Mouse (Mus musculus) gastrocnemius, postnatal 36 days (tissue): Measurements from ENCODE around the gene Cenpq. TPM values are rescaled to one million over a fixed set of nuclear protein-coding genes. Genes with fewer than 3 reads are reported as not detected.

Experiments used
- DNase-seq, 2 experiments: peaks; one replicate each; pipeline ENCODE4 v3.0.0; 2022
- intact Hi-C: fragments of 180-260 bp; cut with DNase I; formaldehyde crosslinking; loops from one replicate; pipeline ENCODE4 v1.15.1; 2025
- long read RNA-seq, 2 experiments: library from polyadenylated mRNA; stranded (forward); transcript quantifications; one replicate each; pipeline ENCODE4 v2.0.0; 2021
- total RNA-seq, 2 experiments: library from RNA; stranded (reverse); gene quantifications; 2 replicates each; pipeline ENCODE4 v1.2.3; 2021

Gene Cenpq
- total RNA-seq = 1 to 10 TPM; 2.7 to 4.1 TPM
- long read RNA-seq, experiment 1, transcript Cenpq-201 (9 exons, 1,942 nt) = major isoform, 10 of 11 reads
- long read RNA-seq, experiment 1, partial matches to known transcripts = 0 of 11 reads
- long read RNA-seq, experiment 1, other reads (novel, unspliced or antisense) = 1 of 11 reads
- long read RNA-seq, experiment 2, transcript Cenpq-201 (9 exons, 1,942 nt) = major isoform, 6 of 7 reads
- long read RNA-seq, experiment 2, partial matches to known transcripts = 0 of 7 reads
- long read RNA-seq, experiment 2, other reads (novel, unspliced or antisense) = 1 of 7 reads

DNA sequence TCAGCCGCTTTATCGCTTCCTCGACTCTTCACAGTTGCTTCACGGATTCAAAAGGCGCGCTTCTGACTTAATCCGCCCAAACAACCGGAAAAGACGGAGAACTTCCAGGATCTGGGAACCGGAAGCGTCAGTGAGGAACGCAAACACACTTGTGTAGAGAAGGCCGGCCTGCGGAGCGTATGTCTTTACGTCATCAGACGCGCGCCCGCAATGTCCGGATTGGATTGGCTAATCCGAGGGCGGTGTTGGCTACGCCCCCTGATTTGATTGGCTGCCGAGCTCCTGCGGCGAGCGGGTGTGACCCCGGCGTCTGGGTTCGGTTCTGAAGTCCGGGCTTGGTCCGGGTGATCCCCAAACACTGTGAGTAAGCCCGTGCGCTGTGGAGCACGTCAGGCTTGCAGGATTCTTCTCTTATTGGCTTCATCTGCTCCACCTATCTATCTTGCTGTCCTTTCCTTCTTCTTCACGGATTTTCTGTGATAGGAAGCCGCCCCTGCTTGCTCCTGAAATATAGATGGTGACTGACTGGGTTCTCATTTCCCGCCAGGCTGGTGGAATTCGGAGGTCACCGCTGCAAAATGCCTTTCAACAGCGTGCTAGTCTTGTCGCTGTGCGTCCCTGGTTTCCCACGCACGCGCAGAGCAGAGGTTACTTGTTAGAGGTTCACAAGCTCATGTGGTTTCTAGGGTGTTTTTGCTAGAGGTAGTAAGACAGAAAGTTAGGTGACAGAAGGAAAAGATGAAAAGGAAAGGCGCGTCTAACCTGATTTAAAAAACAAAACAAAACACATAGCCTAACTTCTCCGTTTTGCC is at the start of gene Cenpq, which contains the start of gene Mut:
TSS of gene Cenpq (minus strand) at position 628 of the 812 bp plus-strand sequence.
TSS of gene Mut (plus strand) at position 266 of the 812 bp plus-strand sequence.
- intact Hi-C loops = no loop called here
- DNase-seq = peak; percentile 96 to 97

GRCm38 (mm10) chr17:40977914-40978313 is 43.1 kb upstream of the Cenpq start:
- DNase-seq = no peak
- intact Hi-C loops = loop anchor here (10.0 kb wide), 1 partner anchor 1627 kb away; no protein-coding TSS in a partner anchor

- DNase-seq = no peak
- intact Hi-C loops = no loop called here
Observed at GRCm38 (mm10) chr17:40948518-40948917, 13.7 kb upstream of the Cenpq start.

GRCm38 (mm10) chr17:40933985-40934384 is 862 bp downstream of the Cenpq start:
- intact Hi-C loops = no loop called here
- DNase-seq = no peak

DNA sequence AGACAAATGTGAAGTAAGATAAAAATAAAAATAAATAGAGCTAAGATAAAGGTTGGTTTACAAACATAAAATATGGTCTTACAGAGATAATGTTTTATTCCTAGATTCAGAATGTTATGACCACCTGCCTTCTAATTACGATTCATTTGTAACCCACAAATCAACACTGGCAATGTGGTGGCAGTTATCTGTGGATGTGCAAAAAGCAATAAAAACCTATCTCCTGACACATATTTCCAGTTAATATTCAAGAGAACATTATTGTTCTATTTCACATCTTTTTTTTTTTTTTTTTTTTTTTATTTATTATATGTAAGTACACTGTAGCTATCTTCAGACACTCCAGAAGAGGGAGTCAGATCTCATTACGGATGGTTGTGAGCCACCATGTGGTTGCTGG is 19.3 kb downstream of the Cenpq start:
- intact Hi-C loops = no loop called here
- DNase-seq = no peak

DNA sequence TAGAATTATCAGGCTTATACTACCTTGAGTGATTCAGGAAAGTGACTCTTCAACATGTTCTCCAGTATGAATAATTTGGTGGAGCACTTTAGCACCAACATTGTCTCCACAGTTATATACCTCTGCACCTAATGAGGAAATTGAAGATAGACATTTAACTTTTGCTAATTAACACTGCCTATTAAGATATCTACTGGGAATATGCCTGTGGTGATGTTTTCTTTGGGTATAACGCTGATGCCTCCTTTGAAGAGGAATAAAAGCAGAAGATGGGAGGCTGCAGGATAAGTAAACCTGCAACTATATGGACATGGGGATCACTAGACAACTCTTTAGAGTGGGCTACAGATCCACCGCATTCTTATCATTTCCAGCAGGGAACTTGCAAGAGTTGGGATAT is 20.6 kb downstream of the Cenpq start, which contains the start of gene Glyatl3:
TSS of gene Glyatl3 (minus strand) at position 101 of the 400 bp plus-strand sequence.
- intact Hi-C loops = no loop called here

DNA sequence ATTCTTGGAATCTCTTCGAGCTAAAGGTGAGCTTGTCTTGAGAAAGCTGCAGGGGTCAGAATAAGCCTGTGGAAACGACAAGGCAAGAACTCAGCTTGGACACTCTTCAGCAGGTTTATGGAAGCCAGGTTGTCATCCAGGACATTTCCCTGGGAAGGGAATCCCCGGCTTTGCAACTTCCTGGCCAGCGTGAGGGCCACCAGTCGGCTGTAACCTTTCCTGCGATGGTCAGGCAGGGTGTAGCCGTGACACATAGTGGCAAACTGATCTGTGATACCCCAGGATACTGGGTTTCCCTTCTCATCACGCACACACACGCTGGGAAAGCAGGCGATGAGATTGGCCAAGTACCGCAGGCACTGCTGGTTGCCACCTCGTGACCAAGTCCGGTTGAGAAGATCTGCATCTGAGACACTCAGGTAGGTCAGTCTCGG is 30.1 kb downstream of the Cenpq start:
- no peak for DNase-seq

More for the DNA sequence above, 20.6 kb downstream of the Cenpq start, which contains the start of gene Glyatl3:
- no peak for DNase-seq

GRCm38 (mm10) chr17:40904056-40904597 is 30.7 kb downstream of the Cenpq start:
- no peak for DNase-seq
- intact Hi-C loops = no loop called here

More for the DNA sequence above, 30.1 kb downstream of the Cenpq start:
- intact Hi-C loops = no loop called here

DNA sequence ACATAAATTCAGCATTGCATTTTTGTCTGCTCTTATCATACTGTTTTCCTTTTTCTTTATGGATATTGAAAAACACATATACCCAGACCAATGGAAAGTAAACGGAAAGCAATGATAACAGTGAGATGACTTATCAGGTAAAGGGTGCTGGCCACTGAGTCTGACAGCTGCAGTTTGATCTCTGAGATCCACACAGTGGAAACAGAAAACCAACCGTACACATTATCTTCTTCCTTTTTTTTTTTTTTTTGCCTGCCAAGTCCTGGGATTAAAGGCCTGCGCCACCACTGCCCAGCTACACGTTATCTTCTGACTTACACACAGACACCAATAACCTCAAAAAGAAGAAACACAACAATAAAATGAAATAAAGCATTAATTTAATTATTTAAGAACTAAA is 31.5 kb downstream of the Cenpq start:
- DNase-seq = no peak

GRCm38 (mm10) chr17:40899783-40900363 is 35.0 kb downstream of the Cenpq start:
- no peak for DNase-seq
- intact Hi-C loops = loop anchor here (5.0 kb wide), 1 partner anchor 73 kb away; no protein-coding TSS in a partner anchor

More for the DNA sequence above, 31.5 kb downstream of the Cenpq start:
- intact Hi-C loops = no loop called here

DNA sequence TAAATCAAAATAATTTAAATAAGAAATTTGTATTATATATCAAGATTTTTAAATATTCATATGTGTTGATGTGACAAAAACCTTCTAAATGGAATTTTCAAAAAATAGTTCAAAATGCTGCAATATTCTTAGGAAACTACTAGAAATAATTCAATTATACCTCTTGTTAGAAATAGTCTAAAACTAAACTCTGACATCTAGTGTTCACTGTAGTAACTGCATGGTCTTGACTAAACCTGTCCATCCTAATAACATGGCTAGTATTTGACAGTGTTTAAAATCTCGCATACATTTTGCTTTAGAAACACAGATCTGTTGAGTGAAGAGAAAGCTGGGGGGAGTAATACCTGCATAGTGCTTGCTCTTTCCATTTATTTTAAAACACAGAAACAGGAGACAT is 38.0 kb downstream of the Cenpq start:
- DNase-seq = no peak
- intact Hi-C loops = loop anchor here (5.0 kb wide), 1 partner anchor 70 kb away; no protein-coding TSS in a partner anchor

DNA sequence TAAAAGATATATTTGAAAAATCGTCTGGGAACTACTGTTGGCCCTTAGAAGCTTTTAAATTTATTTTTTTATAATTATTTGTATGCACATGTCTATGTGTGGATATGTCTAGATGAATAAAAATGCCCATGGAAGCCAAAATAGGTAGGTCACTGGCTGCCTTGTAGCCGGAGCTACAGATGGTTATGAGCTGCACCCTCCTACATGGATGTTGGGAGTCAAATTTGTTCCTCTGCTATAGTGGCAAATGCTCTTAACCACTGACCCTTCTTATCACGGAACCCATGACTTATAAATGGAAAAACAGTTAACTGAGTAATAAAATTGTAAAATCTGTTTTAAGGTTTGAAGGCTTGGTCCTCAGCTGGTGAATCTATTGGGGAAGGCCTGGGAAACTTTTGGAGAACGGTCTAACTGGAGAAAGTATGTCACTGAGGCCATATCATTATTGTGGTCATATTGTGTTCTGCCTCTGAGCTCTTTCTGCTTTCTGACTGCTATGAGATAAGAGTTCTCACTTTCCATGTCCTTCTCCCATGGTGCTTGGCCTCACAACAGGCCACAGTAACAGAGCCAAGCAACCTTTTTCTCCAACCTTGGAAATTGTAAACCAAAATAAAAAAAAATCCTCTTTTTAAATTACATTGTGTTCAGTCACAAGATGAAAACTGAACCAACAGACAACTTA is 46.9 kb downstream of the Cenpq start:
- DNase-seq = no peak
- intact Hi-C loops = no loop called here

DNA sequence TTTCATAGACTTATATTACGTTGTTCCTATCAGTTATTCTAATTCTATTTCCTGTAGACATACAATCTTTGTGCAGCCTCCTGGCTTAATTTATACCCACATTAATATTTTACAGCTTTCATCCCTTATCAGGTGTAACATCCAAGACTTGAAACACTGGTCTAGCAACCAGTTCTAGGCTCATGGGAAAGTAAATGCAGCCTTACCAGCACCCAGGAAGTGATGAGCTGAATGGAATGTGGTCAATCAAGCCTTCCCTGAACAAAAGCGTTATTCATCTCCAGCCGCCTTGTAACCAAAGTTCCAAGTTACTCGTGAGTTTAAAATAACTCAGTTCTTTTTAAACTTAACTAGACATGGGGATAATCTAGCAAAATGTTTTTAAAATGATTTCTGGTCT is 49.7 kb downstream of the Cenpq start:
- DNase-seq = no peak
- intact Hi-C loops = no loop called here

DNA sequence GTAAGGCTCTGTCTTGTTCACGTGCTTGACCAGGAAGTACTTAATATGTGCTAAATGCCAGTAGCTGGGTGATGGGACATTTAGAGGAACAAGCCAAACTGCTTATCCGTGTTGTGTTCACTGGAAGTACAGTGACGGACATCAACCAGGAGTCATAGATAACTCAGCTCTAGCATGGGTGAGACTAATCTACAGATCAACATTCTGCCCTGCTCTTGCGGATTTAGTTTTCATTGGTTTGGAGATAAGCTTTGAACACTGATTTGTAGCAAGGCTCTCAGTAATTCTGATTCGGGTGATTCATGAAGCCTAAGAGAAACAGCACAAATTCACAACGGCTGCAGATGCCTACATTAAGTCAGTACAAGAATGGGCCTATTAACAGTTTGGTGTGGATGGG is 52.7 kb downstream of the Cenpq start:
- DNase-seq = no peak
- intact Hi-C loops = no loop called here

DNA sequence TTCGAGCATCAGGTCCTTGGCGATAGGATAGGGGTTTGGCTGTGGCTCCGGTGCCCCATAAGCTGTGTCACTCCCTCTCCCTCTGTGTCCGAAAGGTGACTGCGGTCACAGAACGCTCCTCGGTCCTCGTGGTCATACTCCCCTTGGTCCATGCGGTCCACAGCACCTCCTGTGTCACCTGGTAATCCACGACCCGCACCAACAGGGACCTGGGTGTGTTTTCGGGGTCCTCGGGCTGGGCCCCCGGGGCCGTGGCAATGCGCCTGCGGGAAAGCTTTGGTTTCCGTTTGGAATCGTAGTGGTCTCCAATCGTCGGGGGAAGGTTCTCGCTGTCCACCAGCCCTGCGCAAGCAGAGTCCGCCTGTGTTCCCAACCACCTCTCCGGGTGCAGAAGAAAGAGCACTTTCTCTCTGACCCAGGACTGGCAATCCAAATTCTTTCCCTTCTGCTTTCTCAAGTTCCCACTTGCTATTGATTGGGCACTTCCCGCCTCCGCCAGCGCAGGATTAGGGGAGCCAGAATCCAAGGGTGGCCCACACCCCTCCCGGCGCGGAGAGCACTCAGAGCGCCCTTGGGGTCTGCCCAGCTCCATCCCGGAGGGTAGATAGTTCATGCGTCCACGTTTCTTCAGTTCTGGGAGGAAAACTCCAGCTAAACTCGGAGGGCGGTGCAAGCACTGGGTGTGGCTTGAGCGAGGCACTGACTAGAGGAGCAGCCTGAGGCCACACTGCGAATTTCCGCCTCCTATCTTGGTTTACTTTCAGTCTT is 54.7 kb downstream of the Cenpq start, which contains the start of gene 9130008F23Rik:
TSS of gene 9130008F23Rik (minus strand) at position 636 of the 768 bp plus-strand sequence.
- intact Hi-C loops = no loop called here
- peak; percentile 15 to 41 for DNase-seq

DNA sequence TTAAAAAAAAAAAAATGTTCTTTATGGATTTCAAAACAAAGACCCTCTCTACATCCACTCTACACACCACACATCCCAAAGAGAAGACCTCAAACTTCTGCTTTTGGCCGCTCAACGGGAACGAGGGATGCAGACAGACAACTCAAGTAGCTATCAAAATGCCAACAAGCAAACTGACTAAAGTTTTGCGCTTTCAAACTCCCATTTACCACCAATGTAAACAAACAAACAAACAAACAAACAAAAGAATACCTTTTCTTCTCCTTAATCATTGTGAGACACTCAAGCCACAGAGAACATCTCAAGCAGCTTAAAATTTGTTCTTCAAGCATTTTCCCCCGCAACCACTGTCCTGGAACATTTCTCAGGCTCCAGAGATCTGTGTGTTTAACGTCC is 55.3 kb downstream of the Cenpq start:
- DNase-seq = no peak
- intact Hi-C loops = no loop called here

DNA sequence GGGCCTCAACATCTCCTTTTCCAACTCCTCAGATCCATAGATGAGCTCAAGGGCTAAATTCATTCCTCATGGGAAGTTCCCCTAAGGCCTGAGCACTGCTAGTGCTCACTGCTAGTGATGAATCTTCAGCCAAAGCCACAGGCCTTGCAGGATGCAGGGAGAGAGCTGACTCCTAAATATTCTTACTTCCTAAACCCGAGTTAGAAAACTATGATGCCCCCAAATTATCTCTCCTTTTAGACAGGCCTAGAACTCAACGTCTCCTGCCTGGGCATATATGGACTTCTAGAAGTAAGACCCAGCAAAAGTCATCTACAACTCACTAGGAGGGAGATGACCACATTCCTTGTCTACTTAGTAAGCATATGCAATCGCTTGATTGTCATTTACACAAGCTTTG is 57.1 kb downstream of the Cenpq start:
- intact Hi-C loops = no loop called here
- no peak for DNase-seq

DNA sequence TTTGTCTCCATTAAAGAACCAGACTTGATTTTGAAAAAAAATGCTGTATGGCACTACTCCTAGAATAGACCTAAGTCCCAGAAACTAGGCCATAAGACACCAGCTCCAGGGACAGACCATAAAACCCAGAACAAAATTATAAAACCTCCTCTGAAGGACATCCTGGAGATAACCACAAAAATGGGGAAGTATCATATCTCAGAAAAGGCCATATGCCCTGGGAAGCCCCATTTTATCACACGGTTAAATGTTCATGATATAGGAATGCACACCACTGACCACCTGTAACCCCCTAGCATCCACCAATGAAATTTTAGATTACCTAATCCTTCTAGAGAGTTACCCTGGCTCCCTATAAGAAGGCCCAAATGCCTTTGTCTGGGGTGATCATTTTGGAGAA is 59.3 kb downstream of the Cenpq start:
- DNase-seq = no peak
- intact Hi-C loops = no loop called here

- DNase-seq = no peak
- intact Hi-C loops = no loop called here
Observed at GRCm38 (mm10) chr17:40874701-40875100, 60.1 kb downstream of the Cenpq start.
